Mouse (Mus musculus): ENCODE measurements at regions not wholly inside any gene's neighbourhood (a gene's known extent, or its start where the extent isn't known, plus 50 kb on each side); places are given as distances from the start of the nearest gene placed in this dataset.

- DNase-seq (ENCODE audit: low read depth): peak; percentile 38
Observed at GRCm38 (mm10) chr7:130073890-130074819, 446.0 kb downstream of the Ate1 start.

DNA sequence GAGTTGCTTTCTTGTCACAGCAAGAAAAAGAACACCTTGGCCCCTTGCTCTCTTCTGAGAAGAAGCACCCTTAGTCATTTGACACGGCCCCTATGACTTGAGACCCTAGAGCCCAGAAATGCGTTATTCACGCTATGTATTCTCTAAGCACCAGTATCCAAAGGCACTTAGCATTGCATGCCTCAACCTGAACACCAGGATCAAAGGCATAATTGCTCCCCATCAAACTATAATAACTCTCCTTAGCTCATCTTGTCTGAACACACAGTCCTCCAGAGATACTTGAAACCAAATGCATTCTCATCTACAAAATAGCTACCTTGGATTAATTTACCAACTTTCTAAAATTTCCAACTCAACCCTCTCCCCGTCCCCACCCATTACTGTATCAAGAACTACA lies 437.5 kb downstream of the Ate1 start:
- DNase-seq (ENCODE audit: low read depth): no peak

DNA sequence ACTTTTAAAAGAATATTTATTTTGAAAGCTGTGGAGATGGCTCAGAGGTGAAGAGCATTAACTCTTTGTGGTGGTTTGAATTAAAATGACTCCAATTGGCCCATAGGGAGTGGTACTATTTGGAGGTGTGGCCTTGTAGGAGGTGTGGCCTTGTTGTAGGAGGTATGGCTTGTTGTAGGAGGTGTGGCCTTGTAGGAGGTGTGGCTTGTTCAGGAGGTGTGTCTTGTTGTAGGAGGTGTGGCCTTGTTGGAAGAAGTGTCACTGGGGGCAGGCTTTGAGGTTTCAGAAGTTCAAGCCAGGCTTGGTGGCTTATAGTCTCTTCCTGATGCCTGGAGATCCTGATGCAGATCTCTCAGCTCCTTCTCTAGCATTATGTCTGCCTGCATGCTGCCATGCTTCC lies 434.5 kb downstream of the Ate1 start:
- DNase-seq (ENCODE audit: low read depth): no peak

- no peak for DNase-seq (ENCODE audit: low read depth)
Observed at GRCm38 (mm10) chr7:130089896-130090610, 430.1 kb downstream of the Ate1 start.

DNA sequence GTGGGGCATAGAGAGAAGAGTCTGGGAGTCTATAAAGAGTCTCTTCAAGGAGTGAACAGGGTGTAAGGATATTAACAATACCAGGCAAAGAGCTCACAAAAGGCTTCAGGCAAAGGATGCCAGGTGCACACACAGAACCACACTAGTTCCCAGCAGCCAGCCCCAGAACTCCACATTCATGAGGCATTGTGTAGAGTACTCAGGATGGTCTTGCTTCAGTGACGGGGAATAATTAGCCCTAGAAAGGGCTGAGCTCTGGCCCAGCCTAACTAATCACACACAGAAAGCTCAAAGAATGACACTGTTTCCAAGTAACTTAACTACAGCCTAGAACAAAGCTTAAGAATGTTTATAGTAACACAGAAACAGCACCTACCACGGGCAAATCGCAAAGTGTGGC lies 428.2 kb downstream of the Ate1 start:
- no peak for DNase-seq (ENCODE audit: low read depth)

DNA sequence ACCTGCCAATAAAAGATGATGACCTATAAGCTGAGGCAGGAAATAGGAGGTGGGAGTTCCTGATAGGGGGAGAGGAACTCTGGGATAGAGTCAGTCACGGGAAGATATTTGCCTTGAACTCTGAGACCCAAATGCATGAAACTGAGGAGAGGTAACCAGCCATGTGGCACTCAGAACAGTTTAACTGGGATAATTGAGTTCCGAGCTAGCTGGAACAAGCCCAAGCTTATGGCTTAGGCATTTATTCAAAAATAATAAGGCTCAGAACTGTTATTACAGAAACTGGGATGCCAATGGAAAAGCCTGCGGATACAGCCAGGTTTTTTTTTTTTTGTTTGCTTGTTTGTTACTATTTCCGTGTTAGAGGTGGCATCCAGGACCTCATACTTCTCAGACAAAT lies 425.0 kb downstream of the Ate1 start:
- DNase-seq (ENCODE audit: low read depth): no peak

DNA sequence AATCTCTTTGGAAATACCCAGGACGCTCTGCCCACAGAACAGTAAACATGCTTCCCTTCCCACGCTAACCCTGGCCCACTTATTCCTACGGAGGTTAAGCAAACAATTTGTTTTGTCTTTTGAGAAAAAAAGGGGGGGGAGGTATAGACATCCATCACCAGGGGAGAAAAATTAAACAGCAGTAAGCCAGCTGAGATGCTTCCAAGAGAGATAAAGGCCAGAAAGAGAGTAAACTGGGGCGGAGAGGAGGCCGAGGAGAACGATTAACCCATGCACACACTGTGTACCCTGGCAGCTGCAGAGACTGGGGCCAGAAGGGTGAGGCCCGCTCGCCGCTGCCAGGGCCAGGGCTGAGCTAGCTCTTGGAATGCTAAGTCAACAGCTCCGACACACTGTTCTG lies 421.6 kb downstream of the Ate1 start:
- DNase-seq (ENCODE audit: low read depth): no peak

DNA sequence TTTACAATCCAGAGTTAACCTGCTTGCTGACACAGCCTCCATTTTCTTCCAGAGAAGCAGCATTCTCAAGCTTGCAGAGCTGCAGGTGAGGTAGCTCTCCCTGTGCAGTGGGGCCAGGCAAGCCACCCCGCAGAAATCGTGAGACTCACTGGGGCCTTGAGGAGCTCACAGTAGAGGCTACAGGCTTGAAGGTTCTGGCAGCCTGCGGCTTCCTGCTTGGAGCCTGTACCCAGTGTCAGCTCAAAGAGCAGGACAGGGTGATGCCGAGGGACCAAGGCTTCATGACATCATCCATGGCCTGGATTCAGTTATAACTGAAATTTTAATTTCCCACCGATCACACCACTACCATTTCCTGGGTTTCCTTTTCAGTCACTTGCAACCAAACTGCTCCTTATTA lies 417.5 kb downstream of the Ate1 start:
- DNase-seq (ENCODE audit: low read depth): no peak

DNA sequence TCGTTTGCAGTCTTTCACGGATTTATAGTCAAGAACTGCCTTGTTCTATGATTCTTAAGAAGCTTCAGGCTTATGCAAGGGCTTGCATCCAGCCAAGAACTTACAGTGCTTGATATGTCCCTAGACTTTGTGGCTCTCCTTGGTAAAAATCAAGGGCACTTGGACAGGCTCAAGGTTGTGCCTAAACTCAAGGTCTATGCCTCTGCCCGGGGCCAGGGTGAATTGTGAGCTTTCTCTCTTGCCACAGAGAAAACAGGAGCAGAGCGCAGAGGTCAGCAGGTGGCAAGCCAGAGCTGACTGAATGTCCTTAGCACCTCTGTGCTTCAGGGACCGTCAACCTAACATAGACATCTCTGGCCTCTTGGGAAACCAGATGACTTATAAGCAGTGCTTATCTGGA lies 413.2 kb downstream of the Ate1 start:
- DNase-seq (ENCODE audit: low read depth): no peak

- no peak for DNase-seq (ENCODE audit: low read depth)
Observed at GRCm38 (mm10) chr7:130108362-130108761, 411.8 kb downstream of the Ate1 start.
